Mouse (Mus musculus): ENCODE results near the gene Sh3pxd2a. TPM values are rescaled to one million over a fixed set of nuclear protein-coding genes. Genes with fewer than 3 reads are reported as not detected.

Gene Sh3pxd2a
- polyA plus RNA-seq, 1 experiment from 2014 or later: 1.7 TPM

- WGBS: 78% methylated on average over 8 of the region's 8 CpGs
- DNase-seq (ENCODE audit: low spot score): no peak
- Histone ChIP-seq H3K27me3 (ENCODE audit: low read depth, poor library complexity, severe bottlenecking) (no peaks in the 10 kb centered on the region), H3K4me3 (no peak overlapping the region), H3K4me1 (0 out of 2 replicates have a peak, but pooled peaks cover 2% of the 10 kb centered on the region), H3K36me3 (peaks cover 25% of the 10 kb centered on the region), H3K9me3 (replicated peaks) (no peaks in the 10 kb centered on the region), H3K27ac (replicated peaks) (no peak overlapping the region)
Observed at GRCm38 (mm10) chr19:47502563-47502962, 38.4 kb upstream of the Sh3pxd2a start.

DNA sequence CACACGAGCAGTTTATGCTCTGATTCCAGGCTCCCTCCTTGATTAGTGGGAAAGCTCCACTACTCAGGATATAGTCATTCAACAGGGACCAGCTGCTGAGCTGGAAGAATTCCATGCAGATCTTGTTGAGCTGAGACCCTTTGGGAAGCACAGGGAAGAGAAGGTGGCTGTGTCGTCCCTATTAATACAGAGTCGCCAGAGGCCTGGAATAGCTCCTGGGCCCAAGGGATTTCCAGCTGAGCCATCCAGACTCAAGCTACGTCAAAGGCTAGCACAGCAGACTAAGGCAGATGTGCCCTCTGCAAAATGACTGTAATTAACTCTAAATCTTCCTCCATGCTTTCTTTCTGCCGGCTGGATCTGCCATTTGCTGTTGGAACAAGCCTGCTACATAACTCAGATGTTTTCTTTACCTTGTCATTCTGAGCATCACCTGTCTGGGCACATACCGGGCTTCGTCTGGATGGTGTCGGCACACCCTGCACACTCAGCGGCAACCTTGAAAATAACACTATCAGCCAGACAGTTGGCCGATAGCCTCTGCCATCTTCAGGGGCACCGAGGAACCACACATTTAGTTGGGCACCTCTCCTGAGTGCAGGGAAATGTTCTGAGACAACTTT, 36.3 kb upstream of the Sh3pxd2a start:
- Histone ChIP-seq H3K27me3 (ENCODE audit: low read depth, poor library complexity, severe bottlenecking) (no peaks in the 10 kb centered on the region), H3K4me3 (no peak overlapping the region), H3K27ac (replicated peaks) (no peak overlapping the region), H3K36me3 (peaks cover 20% of the 10 kb centered on the region), H3K9me3 (replicated peaks) (no peaks in the 10 kb centered on the region), H3K4me1 (0 out of 2 replicates have a peak, but pooled peaks cover 3% of the 10 kb centered on the region)
- DNase-seq (ENCODE audit: low spot score): no peak
- WGBS: 86% methylated on average over 11 of the region's 11 CpGs

DNA sequence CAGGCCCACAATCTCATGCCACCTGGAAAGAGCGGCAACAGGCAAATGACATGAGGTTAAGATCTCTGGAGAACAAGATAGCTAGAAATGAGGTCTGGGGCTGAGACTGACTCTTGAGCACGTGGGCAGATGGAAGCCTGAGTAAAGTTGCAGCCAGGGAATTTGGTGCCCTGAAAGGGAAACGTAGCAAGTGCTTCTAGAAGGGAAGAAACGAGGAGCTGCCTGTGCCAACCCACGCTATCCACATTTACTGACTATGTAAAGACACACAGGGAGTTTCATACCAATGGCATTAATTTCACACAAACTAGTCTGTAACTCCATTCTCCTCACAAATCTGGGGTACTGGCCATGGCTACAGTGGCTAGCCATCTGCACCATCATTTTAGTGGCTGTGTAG, 35.6 kb upstream of the Sh3pxd2a start:
- Histone ChIP-seq H3K27me3 (ENCODE audit: low read depth, poor library complexity, severe bottlenecking) (no peaks in the 10 kb centered on the region), H3K27ac (replicated peaks) (no peak overlapping the region), H3K4me3 (no peak overlapping the region), H3K4me1 (peaks cover 4% of the 10 kb centered on the region; the same call in 1 of the 2 replicates), H3K9me3 (replicated peaks) (no peaks in the 10 kb centered on the region), H3K36me3 (peaks cover 15% of the 10 kb centered on the region)
- WGBS: 90% methylated on average over 5 of the region's 5 CpGs
- DNase-seq (ENCODE audit: low spot score): no peak

DNA sequence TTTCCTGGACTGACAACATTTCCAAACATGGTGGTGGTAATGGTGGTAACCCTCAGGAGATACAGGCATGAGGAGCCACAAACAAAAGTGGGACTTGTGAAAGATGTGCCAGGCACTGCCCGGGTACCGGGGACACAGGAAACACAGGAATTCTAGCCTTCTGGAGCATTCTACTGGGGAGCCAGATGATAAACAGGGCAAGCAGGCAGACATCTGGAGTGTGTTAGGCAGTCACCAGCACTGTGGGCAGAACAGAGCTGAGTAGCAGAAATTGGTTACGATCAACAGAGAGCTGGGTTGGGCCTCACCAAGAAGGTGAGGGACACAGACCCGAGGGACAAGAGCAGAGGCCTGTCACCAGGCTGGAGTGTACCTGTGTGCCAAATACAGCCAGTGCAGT, 34.7 kb upstream of the Sh3pxd2a start:
- no peak for DNase-seq (ENCODE audit: low spot score)
- Histone ChIP-seq H3K4me1 (peaks cover 13% of the 10 kb centered on the region), H3K27ac (replicated peaks) (no peak overlapping the region; the same call in 1 of the 2 replicates), H3K9me3 (replicated peaks) (no peaks in the 10 kb centered on the region), H3K36me3 (peaks cover 15% of the 10 kb centered on the region), H3K27me3 (ENCODE audit: low read depth, poor library complexity, severe bottlenecking) (no peaks in the 10 kb centered on the region), H3K4me3 (no peak overlapping the region)
- WGBS: 78% methylated on average over 4 of the region's 4 CpGs

DNA sequence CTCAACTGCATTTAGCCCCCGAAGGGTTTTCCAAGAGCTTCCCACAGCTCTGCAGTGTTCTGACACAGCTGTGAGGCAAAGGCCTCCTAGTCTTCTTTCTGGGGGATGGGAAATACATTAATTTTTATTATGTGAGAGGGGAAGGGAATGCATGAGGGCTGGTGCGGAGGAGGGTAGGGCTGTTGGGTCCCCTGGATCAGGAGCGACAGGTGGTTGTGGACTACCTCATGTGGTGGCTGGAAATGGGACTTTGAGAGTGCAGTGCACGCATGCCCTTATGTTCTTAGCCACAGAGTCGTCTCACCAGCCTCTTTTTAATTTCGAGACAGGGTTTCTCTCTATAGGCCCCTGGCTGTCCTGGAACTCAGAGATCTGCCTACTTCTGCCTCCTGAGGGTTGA, 33.5 kb upstream of the Sh3pxd2a start:
- DNase-seq (ENCODE audit: low spot score): no peak
- no peak overlapping the region for H3K4me3 ChIP-seq
- peaks cover 25% of the 10 kb centered on the region for H3K4me1 ChIP-seq
- H3K9me3 ChIP-seq (replicated peaks): no peaks in the 10 kb centered on the region
- no peaks in the 10 kb centered on the region for H3K27me3 ChIP-seq (ENCODE audit: low read depth, poor library complexity, severe bottlenecking)
- 0 out of 2 replicates have a peak overlapping the region, but pooled peaks have one; percentile 5 for H3K27ac ChIP-seq (replicated peaks)
- 94% methylated on average over 6 of the region's 6 CpGs for WGBS
- H3K36me3 ChIP-seq: peaks cover 14% of the 10 kb centered on the region

DNA sequence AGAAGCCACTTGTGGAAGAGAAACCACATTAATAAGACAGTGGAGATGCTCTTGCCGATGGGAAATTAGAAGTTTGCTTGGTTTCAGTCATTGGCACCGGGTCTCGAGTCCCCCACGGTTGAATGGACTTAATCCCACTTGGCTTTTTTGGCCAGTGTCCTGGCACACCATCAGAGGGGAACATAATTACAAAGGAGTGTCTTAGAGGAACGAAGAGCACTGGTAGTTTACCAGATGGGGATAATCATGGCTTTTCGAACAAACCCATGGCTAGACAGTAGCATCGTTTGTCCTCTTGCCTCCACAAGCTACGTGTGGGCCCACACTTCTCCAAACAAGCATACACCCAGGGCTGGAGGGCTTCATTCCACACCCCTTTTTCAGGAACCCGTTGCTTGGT, 33.1 kb upstream of the Sh3pxd2a start:
- Histone ChIP-seq H3K4me1 (peaks cover 29% of the 10 kb centered on the region), H3K9me3 (replicated peaks) (no peaks in the 10 kb centered on the region), H3K27me3 (ENCODE audit: low read depth, poor library complexity, severe bottlenecking) (no peaks in the 10 kb centered on the region), H3K36me3 (peaks cover 10% of the 10 kb centered on the region), H3K4me3 (no peak overlapping the region), H3K27ac (replicated peaks) (no peak overlapping the region)
- DNase-seq (ENCODE audit: low spot score): no peak
- WGBS: 86% methylated on average over 9 of the region's 9 CpGs

DNA sequence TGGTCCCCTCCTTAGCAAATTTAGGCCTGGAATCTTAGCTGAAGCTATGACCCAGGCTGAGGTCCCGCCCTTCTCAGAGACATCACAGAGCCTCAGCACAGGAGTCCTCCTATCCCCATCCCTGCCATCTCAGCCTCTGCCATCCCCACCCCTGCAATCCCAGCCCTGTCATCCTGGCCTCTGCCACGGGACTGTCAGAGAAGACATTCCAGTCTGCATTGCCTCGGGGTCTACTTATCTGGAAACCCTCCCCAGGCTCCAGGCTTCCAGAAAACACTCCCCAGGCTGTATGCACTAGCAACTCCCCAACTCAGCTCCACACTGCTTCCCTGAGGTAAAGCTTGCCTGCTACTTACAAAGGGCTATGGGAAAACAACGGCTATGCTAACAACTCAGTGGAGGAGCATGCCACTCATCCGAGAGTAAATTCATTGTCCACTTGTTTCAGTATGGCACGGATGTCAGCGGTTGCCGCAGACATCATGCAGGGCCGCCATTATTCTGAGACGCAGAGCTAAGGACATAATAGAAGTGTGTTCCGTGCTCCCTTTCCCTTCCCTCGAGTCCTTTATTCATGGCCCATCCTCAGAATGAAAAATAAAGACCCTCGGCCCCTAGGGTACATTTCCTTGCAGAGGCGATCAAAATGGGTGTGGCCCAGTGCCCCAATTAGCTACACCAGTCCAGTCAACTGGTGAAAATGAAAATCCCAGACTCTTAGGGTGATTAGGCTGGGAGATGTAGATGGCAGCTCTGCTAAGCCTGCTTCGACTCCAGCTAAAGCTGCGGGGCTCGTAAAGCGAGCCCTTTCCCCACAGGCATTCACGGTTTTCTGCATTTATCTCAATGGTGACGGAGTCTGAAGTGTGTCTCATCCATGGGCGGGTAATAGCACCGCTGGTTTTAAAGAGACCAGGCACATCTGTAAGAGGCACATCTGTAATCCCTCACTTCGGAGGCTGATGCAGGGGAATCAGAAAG, 29.1 kb upstream of the Sh3pxd2a start:
- H3K9me3 ChIP-seq (replicated peaks): peaks cover 6% of the 10 kb centered on the region; the same call in 1 of the 2 replicates
- no peaks in the 10 kb centered on the region for H3K27me3 ChIP-seq (ENCODE audit: low read depth, poor library complexity, severe bottlenecking)
- DNase-seq (ENCODE audit: low spot score): peak; percentile 53
- peak overlapping the region; percentile 32 for H3K4me3 ChIP-seq
- H3K27ac ChIP-seq (replicated peaks): peak overlapping the region; percentile 77
- 46% methylated on average over 23 of the region's 23 CpGs for WGBS
- H3K4me1 ChIP-seq: peaks cover 37% of the 10 kb centered on the region
- no peaks in the 10 kb centered on the region for H3K36me3 ChIP-seq

DNA sequence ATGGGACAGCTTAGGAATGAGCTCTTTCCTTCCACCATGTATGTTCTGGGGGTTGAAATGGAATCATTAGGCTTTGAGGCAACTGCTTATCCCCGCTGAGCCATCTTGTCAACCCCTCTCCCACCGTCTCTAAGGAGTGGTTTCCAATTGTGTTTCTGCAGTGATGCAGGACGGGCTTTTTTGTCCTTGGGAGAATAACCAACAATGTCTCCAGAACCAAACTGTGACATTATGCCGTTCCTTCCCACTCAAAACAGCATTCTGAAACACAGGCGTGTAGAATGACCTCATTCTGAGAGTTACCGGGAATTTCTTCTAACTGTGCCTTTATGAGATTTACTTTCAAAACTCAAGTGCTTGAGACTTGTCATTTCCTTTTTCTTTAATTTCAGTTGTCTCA, 28.2 kb upstream of the Sh3pxd2a start:
- Histone ChIP-seq H3K27me3 (ENCODE audit: low read depth, poor library complexity, severe bottlenecking) (no peaks in the 10 kb centered on the region), H3K4me1 (peaks cover 34% of the 10 kb centered on the region), H3K9me3 (replicated peaks) (peaks cover 6% of the 10 kb centered on the region; the same call in 1 of the 2 replicates), H3K27ac (replicated peaks) (peak overlapping the region; percentile 77), H3K36me3 (no peaks in the 10 kb centered on the region), H3K4me3 (no peak overlapping the region)
- peak; percentile 40 for DNase-seq (ENCODE audit: low spot score)
- WGBS: 32% methylated on average over 6 of the region's 6 CpGs

DNA sequence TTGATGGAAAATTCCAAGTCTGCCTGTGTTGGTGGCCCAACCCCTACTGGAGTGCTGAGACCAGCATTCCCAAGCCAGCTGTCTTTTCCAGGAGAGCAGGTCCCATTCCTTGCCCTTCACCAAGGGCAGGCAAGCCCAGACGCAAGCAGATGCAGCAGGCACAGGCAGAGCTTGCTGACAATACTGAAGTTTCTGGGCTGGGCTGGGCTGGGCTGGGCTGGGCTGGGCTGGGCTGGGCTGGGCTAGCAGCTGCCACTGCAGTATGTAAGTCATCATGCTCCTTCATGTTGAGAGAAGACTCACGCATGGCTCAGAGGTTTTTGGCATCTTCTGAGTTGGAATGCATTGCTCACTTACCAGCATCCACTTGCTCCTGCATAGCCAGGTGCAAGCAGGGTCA, 27.7 kb upstream of the Sh3pxd2a start:
- Histone ChIP-seq H3K4me3 (no peak overlapping the region), H3K9me3 (replicated peaks) (peaks cover 6% of the 10 kb centered on the region; the same call in 1 of the 2 replicates), H3K27me3 (ENCODE audit: low read depth, poor library complexity, severe bottlenecking) (no peaks in the 10 kb centered on the region), H3K4me1 (peaks cover 34% of the 10 kb centered on the region), H3K36me3 (no peaks in the 10 kb centered on the region), H3K27ac (replicated peaks) (peak overlapping the region; percentile 77)
- DNase-seq (ENCODE audit: low spot score): no peak
- WGBS: 72% methylated on average over 2 of the region's 2 CpGs

GRCm38 (mm10) chr19:47489233-47489632, 25.0 kb upstream of the Sh3pxd2a start:
- Histone ChIP-seq H3K9me3 (replicated peaks) (peaks cover 6% of the 10 kb centered on the region; the same call in 1 of the 2 replicates), H3K27ac (replicated peaks) (no peak overlapping the region), H3K36me3 (no peaks in the 10 kb centered on the region), H3K4me3 (no peak overlapping the region), H3K27me3 (ENCODE audit: low read depth, poor library complexity, severe bottlenecking) (no peaks in the 10 kb centered on the region), H3K4me1 (peaks cover 35% of the 10 kb centered on the region)
- no peak for DNase-seq (ENCODE audit: low spot score)
- WGBS: 84% methylated on average over 3 of the region's 3 CpGs

- no peak for DNase-seq (ENCODE audit: low spot score)
- Histone ChIP-seq H3K36me3 (no peaks in the 10 kb centered on the region), H3K27me3 (ENCODE audit: low read depth, poor library complexity, severe bottlenecking) (no peaks in the 10 kb centered on the region), H3K4me1 (peaks cover 28% of the 10 kb centered on the region), H3K4me3 (no peak overlapping the region), H3K9me3 (replicated peaks) (peaks cover 6% of the 10 kb centered on the region; the same call in 1 of the 2 replicates), H3K27ac (replicated peaks) (no peak overlapping the region)
- 27% methylated on average over 4 of the region's 4 CpGs for WGBS
Observed at GRCm38 (mm10) chr19:47488250-47488649, 24.0 kb upstream of the Sh3pxd2a start.

- Histone ChIP-seq H3K27me3 (ENCODE audit: low read depth, poor library complexity, severe bottlenecking) (no peaks in the 10 kb centered on the region), H3K36me3 (no peaks in the 10 kb centered on the region), H3K9me3 (replicated peaks) (peaks cover 6% of the 10 kb centered on the region; the same call in 1 of the 2 replicates), H3K27ac (replicated peaks) (no peak overlapping the region), H3K4me3 (no peak overlapping the region), H3K4me1 (peaks cover 21% of the 10 kb centered on the region)
- DNase-seq (ENCODE audit: low spot score): no peak
- 92% methylated on average over 9 of the region's 9 CpGs for WGBS
Observed at GRCm38 (mm10) chr19:47487572-47487971, 23.4 kb upstream of the Sh3pxd2a start.
